Mouse (Mus musculus) limb, embryonic 15.5 days (tissue): Measurements from ENCODE around the gene Xirp2. TPM values are rescaled to one million over a fixed set of nuclear protein-coding genes. Genes with fewer than 3 reads are reported as not detected.

Source experiments
- ATAC-seq: fragments of 200-750 bp; cut with Nextera tagmentation; 2 replicates; pipeline ENCODE4 v1.8.0; 2017; ENCODE audit warnings: low read depth, moderate TSS enrichment; ENCODE audit not compliant: insufficient number of reproducible peaks, low FRiP score, low TSS enrichment
- H3K27ac ChIP-seq: fragments of 300-500 bp; sonication (generic); 2 replicates; pipeline ENCODE4 v1.5.1; 2015; ENCODE audit warnings: moderate library complexity, mild to moderate bottlenecking, inconsistent platforms
- H3K27me3 ChIP-seq: fragments of 300-500 bp; sonication (generic); 2 replicates; pipeline ENCODE4 v1.6.1; 2015; ENCODE audit warnings: inconsistent platforms
- H3K36me3 ChIP-seq: fragments of 300-500 bp; sonication (generic); 2 replicates; pipeline ENCODE4 v1.6.1; 2015; ENCODE audit warnings: inconsistent platforms
- H3K4me1 ChIP-seq: fragments of 300-500 bp; sonication (generic); 2 replicates; pipeline ENCODE4 v1.6.1; 2015; ENCODE audit warnings: inconsistent platforms
- H3K4me2 ChIP-seq: fragments of 300-500 bp; sonication (generic); 2 replicates; pipeline ENCODE4 v1.6.1; 2015; ENCODE audit warnings: mild to moderate bottlenecking, inconsistent platforms
- H3K4me3 ChIP-seq: fragments of 300-500 bp; sonication (generic); 2 replicates; pipeline ENCODE4 v1.5.1; 2015; ENCODE audit warnings: mild to moderate bottlenecking, inconsistent platforms
- H3K9ac ChIP-seq: fragments of 300-500 bp; sonication (generic); 2 replicates; pipeline ENCODE4 v1.6.1; 2015; ENCODE audit warnings: inconsistent platforms
- H3K9me3 ChIP-seq: fragments of 300-500 bp; sonication (generic); 2 replicates; pipeline ENCODE4 v1.6.1; 2016; ENCODE audit warnings: inconsistent platforms
- WGBS: fragments of 180-500 bp; shearing (Covaris S2); methylation state at CpG from one replicate; pipeline ENCODE4 v1.1.7; 2015; 5-methylcytosine and 5-hydroxymethylcytosine counted together
- polyA plus RNA-seq: library from polyadenylated mRNA; unstranded; fragments of >200 nt; fragmentation: Nextera tagmentation; extraction: Ambion mirVana; gene quantifications from 2 replicates; pipeline ENCODE4 v1.2.1, GENCODE M21; 2015

Gene Xirp2
- polyA plus RNA-seq, 1 experiment from 2014 or later, result 0.04 TPM

DNA sequence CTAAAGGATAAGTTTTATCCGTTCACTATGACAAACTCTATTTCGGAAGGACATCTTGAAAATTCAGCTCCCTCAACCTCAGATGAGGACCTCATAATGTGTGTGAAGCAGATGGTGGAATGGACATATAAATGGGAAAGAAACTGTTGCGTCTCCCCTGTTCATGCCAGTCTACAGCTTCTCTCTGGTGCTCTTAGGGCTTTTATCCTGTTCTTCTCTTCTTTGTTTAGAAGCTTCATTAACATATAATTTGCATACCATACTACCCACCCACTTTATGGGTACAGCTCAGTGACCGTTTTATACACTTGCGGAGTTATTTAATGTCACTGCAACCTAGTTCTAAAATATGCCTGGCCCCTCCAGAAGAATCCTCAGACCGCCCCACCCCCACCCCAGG is 40.9 kb downstream of the Xirp2 start:
- no peak overlapping the region for H3K4me2 ChIP-seq
- H3K4me1 ChIP-seq, result no peaks in the 10 kb centered on the region; the same call in 1 of the 2 replicates
- H3K9me3 ChIP-seq, result no peaks in the 10 kb centered on the region
- no peak overlapping the region for H3K4me3 ChIP-seq
- WGBS, result 88% methylated on average over 6 of the region's 6 CpGs
- no peak overlapping the region for H3K27ac ChIP-seq
- H3K36me3 ChIP-seq, result no peaks in the 10 kb centered on the region
- no peak overlapping the region for H3K9ac ChIP-seq
- no peak for ATAC-seq
- no peaks in the 10 kb centered on the region for H3K27me3 ChIP-seq

DNA sequence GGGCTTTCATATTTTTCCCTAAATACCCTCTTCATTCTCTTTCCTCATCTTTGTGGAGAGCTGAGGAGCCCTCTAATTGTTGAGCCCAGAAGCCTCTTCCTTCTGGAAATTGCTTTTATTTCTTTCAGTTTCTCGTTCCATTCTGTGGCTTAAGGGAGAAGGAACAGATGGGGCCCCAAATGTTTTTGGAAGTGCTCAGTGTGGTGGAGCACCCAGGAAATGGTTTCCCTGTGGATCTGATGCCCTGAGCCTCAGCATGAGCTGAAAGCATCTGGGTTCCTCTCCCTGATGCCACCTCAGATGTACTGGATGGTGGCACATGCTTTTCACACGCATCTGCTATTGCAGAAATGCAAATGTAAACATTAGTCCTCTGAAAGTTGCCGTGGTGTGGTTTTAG is 41.4 kb downstream of the Xirp2 start:
- H3K9me3 ChIP-seq, result no peaks in the 10 kb centered on the region
- ATAC-seq, result no peak
- no peak overlapping the region for H3K4me3 ChIP-seq
- H3K4me1 ChIP-seq, result no peaks in the 10 kb centered on the region; the same call in 1 of the 2 replicates
- no peaks in the 10 kb centered on the region for H3K36me3 ChIP-seq
- no peak overlapping the region for H3K9ac ChIP-seq
- 73% methylated on average over 3 of the region's 3 CpGs for WGBS
- no peak overlapping the region for H3K4me2 ChIP-seq
- no peaks in the 10 kb centered on the region for H3K27me3 ChIP-seq
- no peak overlapping the region for H3K27ac ChIP-seq

GRCm38 (mm10) chr2:67488465-67489127 is 42.8 kb downstream of the Xirp2 start:
- Histone ChIP-seq H3K36me3 (no peaks in the 10 kb centered on the region), H3K4me2 (no peak overlapping the region), H3K4me3 (no peak overlapping the region), H3K27me3 (no peaks in the 10 kb centered on the region), H3K9ac (no peak overlapping the region), H3K9me3 (no peaks in the 10 kb centered on the region), H3K4me1 (no peaks in the 10 kb centered on the region; the same call in 1 of the 2 replicates), H3K27ac (no peak overlapping the region)
- no peak for ATAC-seq
- WGBS, result 79% methylated on average over 11 of the region's 11 CpGs

DNA sequence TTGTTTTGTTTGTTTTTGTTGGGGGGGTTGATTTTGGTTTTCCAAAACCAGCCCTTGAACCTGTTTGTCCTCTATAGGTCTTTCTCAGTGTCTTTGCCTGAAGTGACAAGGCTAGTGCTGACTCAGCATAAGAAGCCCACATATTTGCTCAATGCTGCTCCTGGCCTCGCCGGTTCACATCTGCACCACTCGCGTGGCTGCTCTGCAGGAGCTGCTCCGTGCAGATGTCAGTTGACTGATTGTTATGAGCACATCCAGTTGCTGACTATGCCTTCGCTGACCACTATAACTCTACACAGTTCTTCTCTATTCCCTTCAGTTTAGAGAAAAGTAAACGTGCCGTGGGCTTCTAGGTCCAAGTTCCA is 43.3 kb downstream of the Xirp2 start:
- Histone ChIP-seq H3K27ac (no peak overlapping the region), H3K4me1 (no peaks in the 10 kb centered on the region; the same call in 1 of the 2 replicates), H3K36me3 (no peaks in the 10 kb centered on the region), H3K27me3 (no peaks in the 10 kb centered on the region), H3K4me2 (no peak overlapping the region), H3K9me3 (no peaks in the 10 kb centered on the region), H3K4me3 (no peak overlapping the region), H3K9ac (no peak overlapping the region)
- ATAC-seq, result no peak
- WGBS, result 74% methylated on average over 8 of the region's 8 CpGs

- Histone ChIP-seq H3K9me3 (no peaks in the 10 kb centered on the region), H3K4me3 (no peak overlapping the region), H3K27ac (no peak overlapping the region), H3K27me3 (no peaks in the 10 kb centered on the region), H3K4me2 (no peak overlapping the region), H3K4me1 (no peaks in the 10 kb centered on the region), H3K9ac (no peak overlapping the region), H3K36me3 (no peaks in the 10 kb centered on the region)
- WGBS, result 59% methylated on average over 2 of the region's 2 CpGs
- no peak for ATAC-seq
These were observed 59.7 kb downstream of the Xirp2 start for GRCm38 (mm10) chr2:67505457-67505856.

- H3K9me3 ChIP-seq, result no peaks in the 10 kb centered on the region
- no peak overlapping the region for H3K4me3 ChIP-seq
- 82% methylated on average over 7 of the region's 7 CpGs for WGBS
- H3K4me1 ChIP-seq, result no peaks in the 10 kb centered on the region
- no peak overlapping the region for H3K27ac ChIP-seq
- no peaks in the 10 kb centered on the region for H3K36me3 ChIP-seq
- H3K9ac ChIP-seq, result no peak overlapping the region
- H3K4me2 ChIP-seq, result no peak overlapping the region
- no peaks in the 10 kb centered on the region for H3K27me3 ChIP-seq
- ATAC-seq, result no peak
These were observed 70.6 kb downstream of the Xirp2 start for GRCm38 (mm10) chr2:67516405-67516804.

GRCm38 (mm10) chr2:67535347-67535746 is 89.5 kb downstream of the Xirp2 start:
- WGBS, result 86% methylated on average over 2 of the region's 2 CpGs
- H3K4me3 ChIP-seq, result no peak overlapping the region
- no peaks in the 10 kb centered on the region for H3K9me3 ChIP-seq
- H3K4me2 ChIP-seq, result no peak overlapping the region
- no peak for ATAC-seq
- H3K9ac ChIP-seq, result no peak overlapping the region
- H3K27ac ChIP-seq, result no peak overlapping the region
- no peaks in the 10 kb centered on the region for H3K36me3 ChIP-seq
- H3K27me3 ChIP-seq, result no peaks in the 10 kb centered on the region
- no peaks in the 10 kb centered on the region for H3K4me1 ChIP-seq

GRCm38 (mm10) chr2:67539426-67539825 is 93.6 kb downstream of the Xirp2 start:
- WGBS, result 66% methylated on average over 6 of the region's 6 CpGs

GRCm38 (mm10) chr2:67541957-67542696 is 96.3 kb downstream of the Xirp2 start:
- no peaks in the 10 kb centered on the region for H3K36me3 ChIP-seq
- H3K27ac ChIP-seq, result no peak overlapping the region
- 35% methylated on average over 11 of the region's 11 CpGs for WGBS

More at GRCm38 (mm10) chr2:67539426-67539825, 93.6 kb downstream of the Xirp2 start:
- no peak overlapping the region for H3K4me3 ChIP-seq
- H3K4me2 ChIP-seq, result no peak overlapping the region
- no peaks in the 10 kb centered on the region for H3K36me3 ChIP-seq
- H3K9me3 ChIP-seq, result no peaks in the 10 kb centered on the region
- peaks cover 8% of the 10 kb centered on the region for H3K4me1 ChIP-seq
- H3K27me3 ChIP-seq, result no peaks in the 10 kb centered on the region
- no peak for ATAC-seq
- H3K27ac ChIP-seq, result no peak overlapping the region
- H3K9ac ChIP-seq, result no peak overlapping the region

GRCm38 (mm10) chr2:67544426-67544825 is 98.6 kb downstream of the Xirp2 start:
- Histone ChIP-seq H3K27ac (no peak overlapping the region), H3K27me3 (no peaks in the 10 kb centered on the region), H3K4me2 (no peak overlapping the region), H3K36me3 (no peaks in the 10 kb centered on the region), H3K4me3 (no peak overlapping the region), H3K4me1 (peaks cover 8% of the 10 kb centered on the region), H3K9me3 (no peaks in the 10 kb centered on the region), H3K9ac (no peak overlapping the region)
- 57% methylated on average over 8 of the region's 8 CpGs for WGBS
- no peak for ATAC-seq

More at GRCm38 (mm10) chr2:67541957-67542696, 96.3 kb downstream of the Xirp2 start:
- H3K9me3 ChIP-seq, result no peaks in the 10 kb centered on the region
- peak overlapping the region; percentile 24; the same call in 1 of the 2 replicates for H3K4me2 ChIP-seq
- peak overlapping the region; percentile 15; the same call in 1 of the 2 replicates for H3K4me3 ChIP-seq
- no peaks in the 10 kb centered on the region for H3K27me3 ChIP-seq
- no peak for ATAC-seq
- peaks cover 8% of the 10 kb centered on the region for H3K4me1 ChIP-seq
- no peak overlapping the region for H3K9ac ChIP-seq

DNA sequence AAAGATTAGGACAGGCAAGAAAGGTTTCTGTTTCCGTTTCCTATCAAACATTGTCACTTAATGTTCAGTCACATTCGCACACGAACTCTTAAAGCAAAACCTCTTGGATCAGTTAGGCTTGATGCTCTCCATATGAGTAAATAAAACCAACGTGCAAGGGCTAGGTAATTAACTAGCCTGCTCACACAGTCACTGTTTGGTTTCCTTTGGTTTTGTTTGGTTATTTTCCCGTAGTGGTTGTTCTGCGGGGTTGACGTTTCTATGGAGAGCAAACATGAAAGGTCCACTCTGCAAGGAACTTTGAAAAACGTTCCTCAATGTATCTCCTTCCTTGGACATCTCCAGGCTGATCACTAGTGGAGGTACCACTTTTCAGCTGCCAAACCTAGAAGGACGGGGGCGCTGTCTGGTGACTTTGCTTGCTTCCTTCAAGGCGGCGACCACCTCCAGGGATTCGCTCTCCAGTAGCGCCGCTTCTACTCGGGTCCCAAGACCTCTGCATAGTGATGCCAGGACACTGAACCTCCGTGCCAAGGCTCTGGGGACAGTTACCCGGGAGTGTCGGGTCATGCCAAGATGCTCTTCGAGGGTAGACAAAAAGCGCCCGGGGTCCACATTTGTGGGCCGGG is 119.2 kb downstream of the Xirp2 start:
- Histone ChIP-seq H3K9ac (peak overlapping the region; percentile 60; the same call in 1 of the 2 replicates), H3K27ac (peak overlapping the region; percentile 57), H3K9me3 (no peaks in the 10 kb centered on the region), H3K36me3 (no peaks in the 10 kb centered on the region), H3K27me3 (peaks cover 10% of the 10 kb centered on the region), H3K4me1 (peaks cover 14% of the 10 kb centered on the region), H3K4me2 (peak overlapping the region; percentile 92), H3K4me3 (peak overlapping the region; percentile 59)
- peak; percentile 45 for ATAC-seq
- 2% methylated on average over 23 of the region's 23 CpGs for WGBS
